38 mouse cellular contexts compared by ENCODE assay signal in the genomic region with DNA sequence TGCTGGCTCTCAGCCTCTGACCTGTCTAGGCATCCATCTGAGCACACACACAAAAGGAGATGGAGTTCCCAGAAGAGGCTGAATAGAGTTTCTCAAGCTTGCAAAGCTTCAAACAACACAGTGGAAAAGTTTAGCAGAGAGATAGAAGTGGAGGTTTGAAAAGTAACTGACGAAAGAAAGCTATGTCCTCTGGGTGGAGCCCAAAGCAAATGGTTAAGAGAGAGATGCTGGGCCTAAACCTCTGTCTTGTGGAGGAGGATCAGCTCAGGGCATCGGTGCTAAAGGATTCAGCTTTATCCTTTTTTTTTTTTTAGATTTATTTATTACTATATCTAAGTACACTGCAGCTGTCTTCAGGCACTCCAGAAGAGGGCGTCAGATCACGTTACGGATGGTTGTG. TPM values are rescaled to one million over a fixed set of nuclear protein-coding genes. Genes with fewer than 3 reads are reported as not detected.
"Had no signal": no experiment of that assay in that cellular context is flagged by ENCODE, and none has a peak within 500 bp of the region (broad histone marks: within the 10 kb centered on the region; RNA-seq: fewer than 3 reads in every experiment).

No protein-coding gene starts in this region.

- DNase-seq: heart, postnatal 10 days; heart, postnatal 36 days; heart, postnatal 4 days; kidney, adult 11 months; kidney, adult 18-20 months; kidney, adult 2 months; kidney, adult 8-10 months; kidney, adult 9 months; kidney, postnatal 10 days; kidney, postnatal 14 days; kidney, postnatal 25 days; kidney, postnatal 36 days; kidney, postnatal 4 days; layer of hippocampus, adult 9-11 months; layer of hippocampus, postnatal 36 days had no signal

- H3K4me1 ChIP-seq: heart, embryonic 10.5 days; heart, embryonic 12.5 days; heart, embryonic 13.5 days; heart, embryonic 15.5 days; hindbrain, embryonic 10.5 days; hindbrain, embryonic 12.5 days; hindbrain, embryonic 13.5 days; hindbrain, embryonic 15.5 days; intestine, embryonic 15.5 days; kidney, embryonic 15.5 days had no signal

- H3K9me3 ChIP-seq: heart, embryonic 10.5 days; heart, embryonic 12.5 days; heart, embryonic 13.5 days; heart, embryonic 15.5 days; hindbrain, embryonic 10.5 days; hindbrain, embryonic 12.5 days; hindbrain, embryonic 13.5 days; hindbrain, embryonic 15.5 days; intestine, embryonic 15.5 days; kidney, embryonic 15.5 days had no signal

- H3K36me3 ChIP-seq: heart, embryonic 10.5 days; heart, embryonic 12.5 days; heart, embryonic 13.5 days; heart, embryonic 15.5 days; hindbrain, embryonic 10.5 days; hindbrain, embryonic 12.5 days; hindbrain, embryonic 13.5 days; hindbrain, embryonic 15.5 days; intestine, embryonic 15.5 days had no signal

- H3K27me3 ChIP-seq: heart, embryonic 12.5 days; heart, embryonic 13.5 days; heart, embryonic 15.5 days; hindbrain, embryonic 12.5 days; hindbrain, embryonic 13.5 days; hindbrain, embryonic 15.5 days; intestine, embryonic 15.5 days; kidney, embryonic 15.5 days had no signal

- H3K9ac ChIP-seq: heart, embryonic 12.5 days; heart, embryonic 13.5 days; heart, embryonic 15.5 days; hindbrain, embryonic 12.5 days; hindbrain, embryonic 13.5 days; hindbrain, embryonic 14.5 days; hindbrain, embryonic 15.5 days; intestine, embryonic 15.5 days; kidney, embryonic 15.5 days had no signal

- H3K4me2 ChIP-seq: heart, embryonic 11.5 days; heart, embryonic 12.5 days; heart, embryonic 13.5 days; heart, embryonic 15.5 days; hindbrain, embryonic 12.5 days; hindbrain, embryonic 13.5 days; hindbrain, embryonic 14.5 days; hindbrain, embryonic 15.5 days; intestine, embryonic 15.5 days; kidney, embryonic 15.5 days had no signal

- H3K27ac ChIP-seq: heart, embryonic 10.5 days; heart, embryonic 13.5 days; heart, embryonic 15.5 days; hindbrain, embryonic 10.5 days; hindbrain, embryonic 12.5 days; hindbrain, embryonic 13.5 days; hindbrain, embryonic 14.5 days; hindbrain, embryonic 15.5 days; hindbrain, postnatal 0 days; intestine, embryonic 15.5 days; kidney, embryonic 15.5 days; kidney, postnatal 0 days; layer of hippocampus, adult 2 months; left cerebral cortex, adult 2 months had no signal

- H3K4me3 ChIP-seq: heart, embryonic 10.5 days; heart, embryonic 12.5 days; heart, embryonic 13.5 days; heart, embryonic 15.5 days; hindbrain, embryonic 10.5 days; hindbrain, embryonic 12.5 days; hindbrain, embryonic 13.5 days; hindbrain, embryonic 15.5 days; intestine, embryonic 15.5 days; kidney, embryonic 15.5 days; layer of hippocampus, adult 2 months; left cerebral cortex, adult 2 months had no signal

RNA-seq across cellular contexts. Expression of gene Pilrb1, which starts 49.6 kb away (rescaled TPM):
- total RNA-seq: hindbrain, postnatal 0 days; layer of hippocampus, adult 18-20 months; layer of hippocampus, adult 2 months; layer of hippocampus, postnatal 10 days; layer of hippocampus, postnatal 14 days; layer of hippocampus, postnatal 25 days; layer of hippocampus, postnatal 36 days; left cerebral cortex, adult 18-20 months; left cerebral cortex, adult 2 months had no signal
- polyA plus RNA-seq: hindbrain, embryonic 10.5 days; hindbrain, embryonic 11.5 days; hindbrain, embryonic 12.5 days; hindbrain, embryonic 13.5 days; hindbrain, embryonic 14.5 days; hindbrain, embryonic 15.5 days; hindbrain, embryonic 16.5 days; hindbrain, postnatal 0 days had no signal
